Mouse (Mus musculus): ENCODE measurements at regions not wholly inside any gene's neighbourhood (a gene's known extent, or its start where the extent isn't known, plus 50 kb on each side); places are given as distances from the start of the nearest gene placed in this dataset.

DNA sequence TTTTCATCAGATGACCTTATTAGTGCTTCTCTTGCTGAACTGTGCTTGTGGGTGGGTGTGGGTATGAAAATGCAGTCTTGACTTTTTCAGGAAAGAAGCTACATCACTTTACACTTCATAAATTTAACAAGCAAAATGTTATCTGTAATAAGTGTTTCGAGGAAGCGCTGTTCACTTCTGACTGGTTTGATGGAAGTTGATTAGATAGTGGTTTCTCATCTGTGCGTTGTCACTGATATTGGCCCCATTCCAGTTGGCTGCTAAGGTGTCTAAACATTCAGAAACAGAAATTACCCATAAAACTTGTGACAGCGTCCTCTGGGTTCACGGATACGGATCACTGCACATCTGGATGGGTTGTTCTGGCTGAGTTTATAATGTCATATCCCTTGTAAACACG is 159.8 kb upstream of the Slc7a11 start:
- no peak overlapping the region for H3K9ac ChIP-seq (ENCODE audit: low read depth, low read length)
- intact Hi-C loops (cut with DNase I), result no loop called here
- no peak for DNase-seq
- TF ChIP-seq CTCF (IDR thresholded peaks at IDR 0.05), result no peak
- TF ChIP-seq POLR2A (IDR thresholded peaks at IDR 0.05; ENCODE audit: insufficient read depth, low read depth, low read length), result no peak
- TF ChIP-seq EP300 (IDR thresholded peaks at IDR 0.05; ENCODE audit: insufficient read depth, low read depth, low read length), result no peak
- H3K4me1 ChIP-seq (ENCODE audit: control insufficient read depth, insufficient read depth, low read length), result no peaks in the 10 kb centered on the region
- H3K36me3 ChIP-seq (ENCODE audit: control insufficient read depth, insufficient read depth, low read length), result no peaks in the 10 kb centered on the region
- no peak overlapping the region for H3K27ac ChIP-seq
- WGBS, result 65% methylated on average over 7 of the region's 7 CpGs
- no peak overlapping the region for H3K4me3 ChIP-seq
- H3K27me3 ChIP-seq (ENCODE audit: control insufficient read depth, insufficient read depth, low read length), result no peaks in the 10 kb centered on the region
- no peaks in the 10 kb centered on the region for H3K79me2 ChIP-seq (replicated peaks; ENCODE audit: control insufficient read depth, insufficient read depth, low read length)

- no peaks in the 10 kb centered on the region for H3K79me2 ChIP-seq (replicated peaks; ENCODE audit: control insufficient read depth, insufficient read depth, low read length)
- no peak for DNase-seq
- H3K4me3 ChIP-seq, result no peak overlapping the region
- WGBS, result 89% methylated on average over 1 of the region's 1 CpGs
- intact Hi-C loops (cut with DNase I), result no loop called here
- H3K27me3 ChIP-seq (ENCODE audit: control insufficient read depth, insufficient read depth, low read length), result no peaks in the 10 kb centered on the region
- no peaks in the 10 kb centered on the region for H3K36me3 ChIP-seq (ENCODE audit: control insufficient read depth, insufficient read depth, low read length)
- no peak for TF ChIP-seq POLR2A (IDR thresholded peaks at IDR 0.05; ENCODE audit: insufficient read depth, low read depth, low read length)
- TF ChIP-seq CTCF (IDR thresholded peaks at IDR 0.05), result no peak
- no peak for TF ChIP-seq EP300 (IDR thresholded peaks at IDR 0.05; ENCODE audit: insufficient read depth, low read depth, low read length)
- no peak overlapping the region for H3K9ac ChIP-seq (ENCODE audit: low read depth, low read length)
- no peak overlapping the region for H3K27ac ChIP-seq
- no peaks in the 10 kb centered on the region for H3K4me1 ChIP-seq (ENCODE audit: control insufficient read depth, insufficient read depth, low read length)
Observed at GRCm38 (mm10) chr3:50595732-50596131, 152.3 kb upstream of the Slc7a11 start.

GRCm38 (mm10) chr3:50584323-50584722 is 140.9 kb upstream of the Slc7a11 start:
- no peak for TF ChIP-seq CTCF (IDR thresholded peaks at IDR 0.05)
- TF ChIP-seq POLR2A (IDR thresholded peaks at IDR 0.05; ENCODE audit: insufficient read depth, low read depth, low read length), result no peak
- TF ChIP-seq EP300 (IDR thresholded peaks at IDR 0.05; ENCODE audit: insufficient read depth, low read depth, low read length), result no peak
- no peak for DNase-seq
- intact Hi-C loops (cut with DNase I), result no loop called here
- WGBS, result 93% methylated on average over 1 of the region's 1 CpGs
- no peak overlapping the region for H3K4me3 ChIP-seq
- H3K27ac ChIP-seq, result no peak overlapping the region
- H3K79me2 ChIP-seq (replicated peaks; ENCODE audit: control insufficient read depth, insufficient read depth, low read length), result no peaks in the 10 kb centered on the region
- no peaks in the 10 kb centered on the region for H3K27me3 ChIP-seq (ENCODE audit: control insufficient read depth, insufficient read depth, low read length)
- no peak overlapping the region for H3K9ac ChIP-seq (ENCODE audit: low read depth, low read length)
- no peaks in the 10 kb centered on the region for H3K36me3 ChIP-seq (ENCODE audit: control insufficient read depth, insufficient read depth, low read length)
- H3K4me1 ChIP-seq (ENCODE audit: control insufficient read depth, insufficient read depth, low read length), result no peaks in the 10 kb centered on the region

DNA sequence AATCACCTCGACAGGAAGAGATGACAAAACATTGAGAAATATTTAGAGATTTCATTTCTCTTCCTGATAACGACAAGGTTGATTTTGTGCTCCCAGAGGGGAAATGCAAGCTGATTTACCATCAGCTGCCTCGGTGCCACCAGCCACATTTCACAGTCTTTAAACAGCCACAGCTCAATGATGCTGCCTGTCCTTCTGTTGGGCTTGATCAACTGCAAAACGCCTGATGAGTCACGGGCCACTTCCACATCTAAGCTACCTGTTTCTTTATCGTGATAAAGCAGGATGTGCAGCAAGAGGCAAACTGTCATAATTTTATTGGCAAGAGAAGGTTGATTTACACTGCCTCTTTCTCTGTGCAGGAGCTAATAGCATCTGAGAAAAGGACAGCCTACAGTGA is 140.1 kb upstream of the Slc7a11 start:
- intact Hi-C loops (cut with DNase I), result no loop called here
- no peak for DNase-seq
- no peaks in the 10 kb centered on the region for H3K27me3 ChIP-seq (ENCODE audit: control insufficient read depth, insufficient read depth, low read length)
- H3K4me1 ChIP-seq (ENCODE audit: control insufficient read depth, insufficient read depth, low read length), result no peaks in the 10 kb centered on the region
- no peak overlapping the region for H3K27ac ChIP-seq
- WGBS, result 52% methylated on average over 6 of the region's 6 CpGs
- H3K4me3 ChIP-seq, result no peak overlapping the region
- no peak for TF ChIP-seq CTCF (IDR thresholded peaks at IDR 0.05)
- no peak for TF ChIP-seq EP300 (IDR thresholded peaks at IDR 0.05; ENCODE audit: insufficient read depth, low read depth, low read length)
- no peak for TF ChIP-seq POLR2A (IDR thresholded peaks at IDR 0.05; ENCODE audit: insufficient read depth, low read depth, low read length)
- H3K9ac ChIP-seq (ENCODE audit: low read depth, low read length), result no peak overlapping the region
- no peaks in the 10 kb centered on the region for H3K36me3 ChIP-seq (ENCODE audit: control insufficient read depth, insufficient read depth, low read length)
- no peaks in the 10 kb centered on the region for H3K79me2 ChIP-seq (replicated peaks; ENCODE audit: control insufficient read depth, insufficient read depth, low read length)

DNA sequence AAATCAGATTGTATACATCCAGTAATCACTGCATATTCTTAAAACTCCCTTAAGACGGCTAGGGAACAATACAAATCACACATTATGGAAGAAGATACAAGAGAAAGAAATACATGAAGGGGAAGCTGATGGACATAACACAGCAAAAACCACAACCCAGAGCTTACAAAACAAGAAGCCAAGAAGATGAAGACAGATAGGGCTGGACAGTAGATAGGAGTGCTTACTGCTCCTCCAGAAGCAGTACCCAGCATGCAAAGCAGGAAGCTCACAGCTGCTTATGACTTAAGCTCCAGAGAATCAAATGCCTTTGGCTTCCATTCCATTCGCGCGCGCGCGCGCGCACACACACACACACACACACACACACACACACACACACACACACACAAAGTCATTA is 131.0 kb upstream of the Slc7a11 start:
- H3K9ac ChIP-seq (ENCODE audit: low read depth, low read length), result no peak overlapping the region
- H3K27ac ChIP-seq, result no peak overlapping the region
- H3K4me1 ChIP-seq (ENCODE audit: control insufficient read depth, insufficient read depth, low read length), result no peaks in the 10 kb centered on the region
- intact Hi-C loops (cut with DNase I), result no loop called here
- H3K36me3 ChIP-seq (ENCODE audit: control insufficient read depth, insufficient read depth, low read length), result no peaks in the 10 kb centered on the region
- DNase-seq, result no peak
- no peak overlapping the region for H3K4me3 ChIP-seq
- no peaks in the 10 kb centered on the region for H3K79me2 ChIP-seq (replicated peaks; ENCODE audit: control insufficient read depth, insufficient read depth, low read length)
- TF ChIP-seq EP300 (IDR thresholded peaks at IDR 0.05; ENCODE audit: insufficient read depth, low read depth, low read length), result no peak
- no peak for TF ChIP-seq POLR2A (IDR thresholded peaks at IDR 0.05; ENCODE audit: insufficient read depth, low read depth, low read length)
- no peak for TF ChIP-seq CTCF (IDR thresholded peaks at IDR 0.05)
- no peaks in the 10 kb centered on the region for H3K27me3 ChIP-seq (ENCODE audit: control insufficient read depth, insufficient read depth, low read length)
- WGBS, result 98% methylated on average over 9 of the region's 9 CpGs

DNA sequence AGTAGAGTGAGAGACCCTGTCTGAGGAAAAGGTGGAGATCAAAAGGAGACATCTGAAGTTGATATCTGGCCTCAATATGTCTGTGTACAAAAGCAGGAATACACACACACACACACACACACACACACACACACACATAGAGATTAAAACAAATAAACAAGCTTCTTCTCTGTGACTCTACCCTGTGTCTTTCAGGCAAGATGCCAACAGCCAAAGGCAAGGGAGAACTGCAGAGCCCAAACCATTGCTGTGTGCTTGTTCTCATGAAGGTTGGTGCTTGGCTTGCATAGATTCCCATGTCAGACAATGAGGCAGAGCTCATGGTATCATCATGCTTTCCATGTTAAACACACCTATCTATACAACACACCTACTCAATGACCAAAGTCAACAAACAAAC is 126.6 kb upstream of the Slc7a11 start:
- intact Hi-C loops (cut with DNase I), result no loop called here
- Histone ChIP-seq H3K36me3 (ENCODE audit: control insufficient read depth, insufficient read depth, low read length) (no peaks in the 10 kb centered on the region), H3K9ac (ENCODE audit: low read depth, low read length) (no peak overlapping the region), H3K4me3 (no peak overlapping the region), H3K4me1 (ENCODE audit: control insufficient read depth, insufficient read depth, low read length) (no peaks in the 10 kb centered on the region), H3K27me3 (ENCODE audit: control insufficient read depth, insufficient read depth, low read length) (no peaks in the 10 kb centered on the region), H3K27ac (no peak overlapping the region), H3K79me2 (replicated peaks; ENCODE audit: control insufficient read depth, insufficient read depth, low read length) (no peaks in the 10 kb centered on the region)
- DNase-seq, result no peak
- TF ChIP-seq CTCF (IDR thresholded peaks at IDR 0.05) (no peak), POLR2A (IDR thresholded peaks at IDR 0.05; ENCODE audit: insufficient read depth, low read depth, low read length) (no peak), EP300 (IDR thresholded peaks at IDR 0.05; ENCODE audit: insufficient read depth, low read depth, low read length) (no peak)

Data from heart, adult 2 months (tissue).